Mouse (Mus musculus) hindbrain, postnatal 0 days (tissue): ENCODE results near the gene Nde1. TPM values are rescaled to one million over a fixed set of nuclear protein-coding genes. Genes with fewer than 3 reads are reported as not detected.

Source experiments
- ATAC-seq: fragments of 200-750 bp; cut with Nextera tagmentation; 2 replicates; pipeline ENCODE4 v1.8.0; 2017; ENCODE audit warnings: mild to moderate bottlenecking, moderate TSS enrichment, moderate library complexity
- DNase-seq: peaks from one replicate; pipeline ENCODE4 v3.0.0-alpha.2; 2015; ENCODE audit warnings: low spot score
- H3K27ac ChIP-seq: fragments of 300-500 bp; sonication (generic); 2 replicates; pipeline ENCODE4 v1.5.1; 2014; ENCODE audit warnings: mild to moderate bottlenecking
- H3K27me3 ChIP-seq: fragments of 300-500 bp; sonication (generic); 2 replicates; pipeline ENCODE4 v1.6.1; 2014; ENCODE audit warnings: low read length, mixed read lengths; ENCODE audit not compliant: insufficient read depth
- H3K36me3 ChIP-seq: fragments of 300-500 bp; sonication (generic); 2 replicates; pipeline ENCODE4 v1.6.1; 2014; ENCODE audit warnings: low read length, mixed read lengths; ENCODE audit not compliant: insufficient read depth
- H3K4me1 ChIP-seq: fragments of 300-500 bp; sonication (generic); 2 replicates; pipeline ENCODE4 v1.6.1; 2014; ENCODE audit warnings: antibody characterized with exemption, low read length, mixed read lengths; ENCODE audit not compliant: insufficient read depth
- H3K4me2 ChIP-seq: fragments of 300-500 bp; sonication (generic); 2 replicates; pipeline ENCODE4 v1.6.1; 2014; ENCODE audit warnings: low read depth, mild to moderate bottlenecking, low read length, moderate library complexity, mixed read lengths
- H3K4me3 ChIP-seq: fragments of 300-500 bp; sonication (generic); 2 replicates; pipeline ENCODE4 v1.5.1; 2014; ENCODE audit warnings: low read length
- H3K9ac ChIP-seq: fragments of 300-500 bp; sonication (generic); replicated peaks from 2 replicates; pipeline ENCODE4 v1.6.1; 2014; ENCODE audit warnings: mild to moderate bottlenecking, low read length, moderate library complexity, mixed read lengths
- H3K9me3 ChIP-seq: fragments of 300-500 bp; sonication (generic); 2 replicates; pipeline ENCODE4 v1.6.1; 2016; ENCODE audit warnings: low read length, mixed read lengths
- CTCF ChIP-seq: IDR thresholded peaks from 2 replicates; pipeline ENCODE4 v1.5.1; 2016; ENCODE audit warnings: antibody characterized with exemption, control low read depth, low read depth
- WGBS: fragments of 180-500 bp; shearing (Covaris S2); extraction: QIAGEN DNeasy Blood & Tissue Kit; methylation state at CpG from one replicate; pipeline ENCODE4 v1.1.7; 2014; 5-methylcytosine and 5-hydroxymethylcytosine counted together
- polyA plus RNA-seq: library from polyadenylated mRNA; unstranded; fragments of >200 nt; fragmentation: Nextera tagmentation; extraction: Ambion mirVana; gene quantifications from 2 replicates; pipeline ENCODE4 v1.2.1, GENCODE M21; 2015
- total RNA-seq: library from RNA; depleted of rRNA; stranded (reverse); fragments of >200 nt; gene quantifications from 2 replicates; pipeline ENCODE4 v1.2.3, GENCODE M21; 2014

Gene Nde1
- total and polyA plus RNA-seq, 2 experiments from 2014 or later, result 25.3 to 26.5 TPM

DNA sequence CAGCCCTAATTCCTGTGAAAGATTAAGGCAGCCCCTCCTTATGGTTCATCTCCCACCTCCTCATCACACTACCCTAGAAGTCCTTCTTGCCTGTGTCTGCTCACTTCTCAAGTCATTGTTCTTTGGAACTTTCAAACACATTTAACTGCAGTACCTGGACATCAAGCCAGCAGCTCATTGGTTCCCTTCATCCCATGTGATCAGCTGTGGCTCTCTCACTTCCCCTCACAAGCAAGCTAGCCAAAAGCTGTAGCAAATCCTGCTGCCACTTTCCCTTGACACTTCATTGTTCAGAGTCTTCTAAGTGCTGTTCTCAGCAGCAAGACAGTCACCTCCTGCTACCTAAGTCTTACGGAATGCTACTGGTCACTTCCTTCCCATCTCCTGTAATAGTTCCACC, 37.8 kb upstream of the Nde1 start:
- Histone ChIP-seq H3K9ac (no peak overlapping the region), H3K4me3 (no peak overlapping the region), H3K27me3 (no peaks in the 10 kb centered on the region), H3K27ac (no peak overlapping the region), H3K4me2 (no peak overlapping the region), H3K9me3 (no peaks in the 10 kb centered on the region), H3K36me3 (peaks cover 63% of the 10 kb centered on the region), H3K4me1 (no peaks in the 10 kb centered on the region)
- no peak for TF ChIP-seq CTCF
- WGBS, result 90% methylated on average over 1 of the region's 1 CpGs
- DNase-seq (no peak), ATAC-seq (no peak)

GRCm38 (mm10) chr16:14128977-14129376, 34.1 kb upstream of the Nde1 start:
- Histone ChIP-seq H3K4me1 (no peaks in the 10 kb centered on the region), H3K36me3 (peaks cover 62% of the 10 kb centered on the region), H3K27me3 (no peaks in the 10 kb centered on the region), H3K9me3 (no peaks in the 10 kb centered on the region), H3K4me3 (no peak overlapping the region), H3K9ac (no peak overlapping the region), H3K27ac (no peak overlapping the region), H3K4me2 (no peak overlapping the region)
- TF ChIP-seq CTCF, result no peak
- ATAC-seq (no peak), DNase-seq (no peak)

DNA sequence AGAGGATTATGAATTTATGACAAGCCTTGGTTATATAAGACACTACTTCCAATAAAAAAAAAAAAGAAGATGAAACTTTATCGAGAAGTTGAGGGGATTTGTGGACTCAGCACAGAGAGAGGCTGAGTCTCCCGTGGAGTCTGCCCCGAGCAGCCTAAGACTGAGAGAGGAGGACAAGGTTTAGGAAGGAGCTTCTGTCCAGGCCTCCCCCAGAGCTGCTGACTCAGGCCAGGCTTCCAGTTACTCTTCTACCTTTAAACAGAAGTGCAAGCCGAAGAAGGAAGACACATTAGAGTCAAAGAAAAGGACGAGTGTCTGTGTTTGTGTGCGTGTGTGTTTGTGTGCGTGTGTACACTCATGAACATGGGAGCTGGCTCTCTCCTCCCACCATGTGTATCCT, 32.3 kb upstream of the Nde1 start:
- H3K9ac ChIP-seq, result no peak overlapping the region
- TF ChIP-seq CTCF, result no peak
- H3K4me2 ChIP-seq, result no peak overlapping the region
- H3K27me3 ChIP-seq, result no peaks in the 10 kb centered on the region
- DNase-seq (no peak), ATAC-seq (no peak)
- no peaks in the 10 kb centered on the region for H3K4me1 ChIP-seq
- 89% methylated on average over 7 of the region's 7 CpGs for WGBS
- no peaks in the 10 kb centered on the region for H3K9me3 ChIP-seq
- no peak overlapping the region for H3K4me3 ChIP-seq
- peaks cover 59% of the 10 kb centered on the region for H3K36me3 ChIP-seq
- no peak overlapping the region for H3K27ac ChIP-seq

DNA sequence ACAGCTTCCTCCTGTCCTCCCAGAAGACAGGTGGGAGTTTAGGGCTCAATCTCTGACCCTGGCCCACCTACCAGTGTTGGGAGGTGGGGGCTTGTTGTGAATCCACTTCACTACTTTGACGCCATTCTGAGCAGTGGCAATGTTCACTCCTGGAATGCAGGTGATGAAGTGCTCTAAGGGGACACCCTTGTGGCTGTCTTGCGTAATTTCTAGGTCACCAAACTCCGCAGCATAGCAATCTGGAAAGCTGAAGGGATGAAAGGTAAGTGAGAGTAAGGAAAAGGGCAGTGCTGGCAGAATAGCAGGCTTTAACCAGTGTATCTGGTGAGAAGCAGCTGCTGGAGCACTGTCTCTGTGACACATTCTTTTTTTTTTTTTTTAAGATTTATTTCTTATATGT, 31.7 kb upstream of the Nde1 start:
- Histone ChIP-seq H3K9ac (no peak overlapping the region), H3K27ac (no peak overlapping the region), H3K9me3 (no peaks in the 10 kb centered on the region), H3K27me3 (no peaks in the 10 kb centered on the region), H3K36me3 (peaks cover 63% of the 10 kb centered on the region), H3K4me2 (no peak overlapping the region), H3K4me3 (no peak overlapping the region), H3K4me1 (no peaks in the 10 kb centered on the region)
- DNase-seq, result peak; percentile 8
- TF ChIP-seq CTCF, result peak; percentile 43
- WGBS, result 79% methylated on average over 3 of the region's 3 CpGs
- no peak for ATAC-seq

- WGBS, result 83% methylated on average over 5 of the region's 5 CpGs
- Histone ChIP-seq H3K27me3 (no peaks in the 10 kb centered on the region), H3K9ac (no peak overlapping the region), H3K9me3 (no peaks in the 10 kb centered on the region), H3K36me3 (peaks cover 67% of the 10 kb centered on the region), H3K4me2 (no peak overlapping the region), H3K4me3 (no peak overlapping the region), H3K4me1 (no peaks in the 10 kb centered on the region), H3K27ac (no peak overlapping the region)
- DNase-seq (no peak), ATAC-seq (no peak)
- TF ChIP-seq CTCF, result no peak
These were observed 31.2 kb upstream of the Nde1 start for GRCm38 (mm10) chr16:14131838-14132237.

GRCm38 (mm10) chr16:14135014-14135413, 28.1 kb upstream of the Nde1 start:
- ATAC-seq (no peak), DNase-seq (no peak)
- no peak for TF ChIP-seq CTCF
- Histone ChIP-seq H3K4me3 (no peak overlapping the region), H3K4me1 (no peaks in the 10 kb centered on the region), H3K36me3 (peaks cover 66% of the 10 kb centered on the region), H3K4me2 (no peak overlapping the region), H3K27me3 (no peaks in the 10 kb centered on the region), H3K9me3 (no peaks in the 10 kb centered on the region), H3K9ac (no peak overlapping the region), H3K27ac (no peak overlapping the region)
- WGBS, result 85% methylated on average over 2 of the region's 2 CpGs

- Histone ChIP-seq H3K9ac (no peak overlapping the region), H3K27ac (no peak overlapping the region), H3K27me3 (no peaks in the 10 kb centered on the region), H3K4me1 (no peaks in the 10 kb centered on the region), H3K36me3 (peaks cover 66% of the 10 kb centered on the region), H3K4me3 (no peak overlapping the region), H3K4me2 (no peak overlapping the region), H3K9me3 (no peaks in the 10 kb centered on the region)
- no peak for ATAC-seq
- DNase-seq, result no peak
- no peak for TF ChIP-seq CTCF
- 53% methylated on average over 1 of the region's 1 CpGs for WGBS
These were observed 25.0 kb upstream of the Nde1 start for GRCm38 (mm10) chr16:14137976-14138561.
